Mouse (Mus musculus): Measurements from ENCODE around the gene Sys1.

The Sys1 gene

DNA sequence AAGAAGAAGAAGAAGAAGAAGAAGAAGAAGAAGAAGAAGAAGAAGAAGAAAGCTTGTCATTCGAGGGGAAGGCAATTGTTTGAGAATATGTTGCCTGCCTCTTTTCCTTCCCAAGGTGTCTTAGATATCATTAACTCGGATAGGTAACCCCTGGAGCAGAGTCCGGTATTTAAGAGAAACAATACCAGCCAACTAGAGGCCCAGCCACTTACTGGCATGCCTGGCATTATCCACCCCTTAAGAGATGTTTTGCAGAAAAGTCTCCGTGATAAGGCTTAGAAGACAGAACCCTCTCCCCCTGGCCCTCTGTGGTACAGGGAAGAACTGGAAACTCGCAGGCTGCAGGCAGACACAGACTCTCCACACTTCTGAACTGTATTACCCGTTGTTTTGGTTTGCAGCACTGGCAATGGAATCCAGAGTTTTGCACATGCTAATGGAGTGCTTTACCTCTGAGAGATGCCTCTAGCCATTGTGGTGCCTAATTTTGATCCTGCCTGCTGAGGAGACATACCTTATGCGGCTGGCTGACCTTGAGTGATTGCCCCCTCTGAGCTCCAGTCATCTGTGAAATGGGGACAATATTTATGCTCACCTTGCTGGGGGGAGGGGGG is 2.8 kb upstream of the Sys1 start:
- DNase-seq, result peak; percentile 56

DNA sequence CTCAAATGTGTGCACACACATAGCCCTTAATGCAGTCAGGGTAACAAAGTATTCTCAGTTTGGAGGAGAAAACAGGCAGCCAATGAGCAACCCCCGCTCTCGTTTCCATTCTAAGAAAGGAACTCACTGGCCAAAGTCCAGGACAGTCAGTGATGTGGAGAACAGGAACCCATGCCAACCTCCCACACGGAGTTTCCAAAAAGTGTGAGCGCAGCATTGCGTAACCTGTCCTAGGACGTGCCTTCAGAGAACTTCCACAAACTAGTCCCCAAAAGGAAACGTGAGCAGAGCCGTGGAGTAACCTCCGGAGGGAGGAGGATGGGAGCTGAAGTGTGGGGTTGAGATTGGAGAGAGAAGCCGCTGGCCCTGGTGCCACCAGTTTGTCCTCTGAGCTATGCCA is 1.9 kb upstream of the Sys1 start:
- DNase-seq, result peak; percentile 92

GRCm38 (mm10) chr2:164455421-164456190 is 1.2 kb upstream of the Sys1 start:
- peak; percentile 45 for DNase-seq

DNA sequence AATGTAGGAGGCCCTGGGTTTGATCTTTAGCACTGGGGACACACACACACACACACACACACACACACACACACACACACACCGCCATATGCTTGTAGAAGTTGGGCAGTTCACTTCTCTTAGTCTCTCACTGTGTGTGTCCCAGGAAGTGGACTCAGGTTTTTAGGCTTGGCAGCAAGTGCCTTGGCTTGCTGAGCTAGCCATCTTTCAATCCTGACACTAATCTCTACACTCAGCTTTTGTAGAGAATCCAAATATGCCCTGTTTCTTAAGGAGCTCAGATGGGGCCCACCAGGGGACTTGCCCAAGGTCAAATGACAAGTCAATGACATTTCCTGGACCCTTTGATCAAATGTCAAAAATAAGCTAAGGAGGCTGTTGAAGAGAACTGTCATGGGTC is 351 bp upstream of the Sys1 start:
- DNase-seq, result no peak

GRCm38 (mm10) chr2:164457942-164458341 is 1.2 kb downstream of the Sys1 start:
- DNase-seq, result peak; percentile 74

DNA sequence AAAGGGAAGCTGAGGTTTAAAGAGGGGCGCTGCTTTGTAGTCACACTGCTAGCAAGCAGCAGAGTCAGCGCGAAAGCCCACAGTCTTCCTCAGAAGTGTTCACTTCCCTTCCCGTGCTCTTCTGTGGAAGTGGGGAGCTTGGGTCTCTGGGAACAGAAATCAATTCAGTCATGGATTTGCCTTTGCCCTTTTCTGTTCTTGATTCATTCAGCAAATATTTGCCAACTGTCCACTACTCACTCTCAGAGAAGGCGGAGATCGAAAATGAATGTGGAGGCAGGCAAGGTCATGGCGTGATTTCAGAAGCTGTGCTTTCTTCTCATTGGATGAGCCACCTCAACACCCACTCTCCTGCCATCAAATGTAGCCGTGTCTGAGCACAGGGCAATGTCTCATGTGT is 1.8 kb downstream of the Sys1 start:
- DNase-seq, result peak; percentile 39

GRCm38 (mm10) chr2:164460745-164461551 is 4.2 kb downstream of the Sys1 start, which contains the start of gene Gm20458:
TSS of gene Gm20458 (plus strand) at chr2:164460967.
- peak; percentile 95 for DNase-seq

- DNase-seq, result no peak
Measured at GRCm38 (mm10) chr2:164465161-164465560, 8.4 kb downstream of the Sys1 start.

DNA sequence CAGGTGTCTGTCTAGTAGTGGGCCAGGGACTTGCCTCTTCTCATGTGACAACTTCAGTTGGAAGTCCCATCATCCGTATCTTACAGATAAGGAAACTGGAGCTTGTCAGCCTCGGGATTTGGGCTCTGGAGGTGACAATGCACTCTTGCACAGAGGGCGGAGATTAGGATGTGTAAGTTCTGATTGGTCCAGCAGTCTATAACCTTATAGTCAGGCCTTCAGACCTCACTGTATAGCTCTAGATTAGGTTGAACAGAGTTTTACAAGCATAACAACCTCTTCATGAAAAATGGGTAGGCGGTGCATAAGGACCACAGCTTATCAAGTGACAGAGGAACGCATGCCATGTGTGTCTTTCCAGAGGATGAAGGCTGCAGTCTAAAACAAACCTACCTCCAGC is 10.0 kb downstream of the Sys1 start:
- no peak for DNase-seq

DNA sequence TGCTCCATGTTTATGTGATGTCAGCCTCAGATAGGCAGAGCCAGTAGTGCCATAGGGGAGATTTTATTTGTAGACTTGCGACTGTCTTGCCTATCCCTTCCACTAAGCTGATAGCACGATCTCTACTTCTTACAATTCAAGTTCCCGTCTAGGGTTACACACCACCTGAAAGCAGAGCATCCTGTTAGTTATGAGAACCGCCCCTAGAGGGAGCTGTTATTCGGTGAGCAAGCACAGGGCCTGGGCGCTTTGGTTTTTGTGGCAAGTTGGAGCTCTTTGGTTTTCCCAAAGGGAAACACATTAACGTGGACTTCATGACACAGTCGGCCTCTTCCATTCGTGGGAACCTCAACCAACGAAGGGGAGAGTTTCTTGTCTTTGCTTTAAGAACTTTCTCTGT is 13.5 kb downstream of the Sys1 start:
- peak; percentile 63 for DNase-seq

GRCm38 (mm10) chr2:164473624-164474023 is 16.9 kb downstream of the Sys1 start, which contains the start of gene Trp53tg5:
TSS of gene Trp53tg5 (minus strand) at chr2:164473724.
- no peak for DNase-seq

- peak; percentile 68 for DNase-seq
Measured at GRCm38 (mm10) chr2:164485681-164486257, 29.0 kb downstream of the Sys1 start, which contains the start of gene Dbndd2. TSS of gene Dbndd2 (plus strand) at chr2:164486106.

DNA sequence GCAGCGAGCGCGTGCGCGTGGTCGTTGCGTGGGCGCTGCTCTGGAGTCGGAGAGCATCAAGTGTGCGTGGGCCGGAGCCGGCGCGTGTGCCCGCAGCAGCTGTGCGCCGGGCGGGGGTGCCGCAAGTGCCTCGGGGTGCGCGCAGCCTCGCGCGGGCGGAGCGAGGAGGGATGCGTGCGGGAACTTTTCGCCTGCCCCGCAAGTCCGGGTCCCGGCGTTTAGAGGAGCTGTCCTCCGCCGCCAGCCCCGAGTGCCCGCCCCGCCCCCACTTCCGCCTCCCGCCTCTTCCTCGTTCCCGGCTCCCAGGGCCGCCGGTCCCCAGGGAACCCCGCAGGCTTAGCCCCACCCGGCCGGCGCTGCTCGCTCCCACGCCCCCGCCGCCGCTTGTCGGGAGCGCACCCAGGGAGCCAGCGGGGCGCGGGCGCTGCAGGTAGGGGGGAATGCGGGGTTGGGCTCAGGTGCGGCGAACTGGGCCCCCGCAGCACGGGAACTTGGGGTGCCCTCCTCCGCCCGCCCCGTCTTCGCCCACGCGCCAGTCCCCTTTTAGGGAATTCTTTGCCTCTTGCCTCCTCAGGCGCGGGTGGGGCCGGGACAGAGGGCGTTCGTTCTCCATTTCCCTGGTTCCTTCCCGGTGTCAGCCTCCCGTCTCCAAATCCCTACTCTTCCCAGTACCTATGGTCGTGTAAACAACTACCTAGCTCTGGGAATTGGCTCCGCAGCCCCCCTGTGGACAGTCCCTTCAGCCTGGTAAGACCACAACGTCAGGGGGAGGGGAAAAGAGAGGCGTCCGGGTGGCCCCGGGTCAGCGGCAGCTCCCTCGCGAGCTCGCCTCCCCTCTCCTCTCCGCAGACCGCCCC is 29.7 kb downstream of the Sys1 start:
- peak; percentile 72 for DNase-seq

DNA sequence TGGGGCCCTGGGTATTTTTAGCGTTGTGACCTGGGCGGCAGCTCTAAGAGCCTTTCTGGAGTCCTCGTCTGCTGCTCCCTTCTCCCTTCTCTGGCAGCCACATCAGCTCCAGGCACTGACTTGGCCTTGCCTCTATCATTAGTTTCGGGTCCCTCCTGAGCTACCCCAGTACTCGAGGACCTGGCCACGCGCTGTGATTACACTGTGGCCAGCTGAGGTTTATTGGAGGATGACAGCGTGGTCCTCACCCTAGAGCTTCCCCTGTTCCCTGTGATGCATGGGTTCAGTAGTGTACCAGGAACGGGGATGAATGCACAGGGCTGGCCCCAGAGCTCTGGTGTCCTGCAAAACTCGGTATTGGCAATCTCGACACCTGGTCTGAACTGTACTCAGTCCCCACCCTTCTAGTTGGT is 30.4 kb downstream of the Sys1 start:
- DNase-seq, result no peak

DNA sequence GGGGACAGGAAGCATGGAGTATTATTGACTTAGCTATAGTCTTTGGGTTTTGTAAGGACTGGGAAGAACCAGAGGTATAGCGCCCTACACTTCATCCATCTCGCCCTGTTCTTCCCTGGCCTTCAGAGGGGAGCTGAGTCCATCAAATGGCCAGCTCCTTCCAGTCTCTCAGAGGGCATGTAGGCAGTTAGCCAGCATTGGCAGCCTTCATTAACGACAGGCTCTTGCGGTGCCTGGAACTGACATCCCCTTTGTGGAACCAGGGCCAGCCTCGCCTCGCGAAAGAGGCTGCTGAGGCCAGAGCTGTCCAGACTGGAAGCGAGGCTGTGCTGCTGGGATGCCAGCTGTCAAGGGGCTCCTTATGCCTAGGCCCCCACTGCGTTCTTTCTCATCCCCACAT is 31.0 kb downstream of the Sys1 start:
- DNase-seq, result no peak

DNA sequence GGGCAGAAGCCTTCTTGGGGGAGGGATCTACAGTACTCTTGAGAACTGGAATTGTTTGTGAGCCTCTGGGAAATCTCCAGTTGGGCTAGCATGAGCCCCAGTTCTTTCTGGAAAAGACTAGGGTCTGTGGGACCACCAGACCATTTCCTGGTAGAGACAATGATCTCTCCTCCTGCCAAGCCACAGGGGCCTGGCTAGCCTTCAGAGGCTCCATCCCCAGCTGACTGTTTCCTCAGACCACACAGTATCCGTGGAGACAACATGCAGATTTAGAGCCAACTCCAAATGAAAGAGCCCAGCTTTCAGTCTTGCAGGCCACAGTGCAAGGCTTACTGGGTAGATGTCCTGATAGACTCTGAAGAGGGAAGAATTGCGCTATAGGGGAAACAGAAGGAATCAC is 37.4 kb downstream of the Sys1 start:
- no peak for DNase-seq

DNA sequence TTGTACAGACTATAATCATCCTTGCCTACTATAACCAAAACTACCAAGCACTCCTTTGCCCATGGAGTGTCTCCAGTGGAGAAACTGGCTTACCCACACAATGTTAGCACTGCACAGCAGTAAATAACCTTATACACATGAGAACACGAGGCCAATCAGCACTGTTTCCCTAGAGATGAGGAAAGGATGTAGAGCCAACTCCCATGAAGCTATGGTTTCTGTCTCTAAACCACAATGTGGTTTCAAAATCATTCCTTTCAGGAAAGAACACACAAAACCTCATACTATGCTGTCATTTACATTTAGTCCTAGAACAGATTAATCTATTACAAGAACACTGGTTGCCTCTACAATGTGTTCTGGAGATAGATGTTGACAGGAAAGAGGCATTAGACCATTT is 39.6 kb downstream of the Sys1 start:
- DNase-seq, result no peak

- DNase-seq, result peak; percentile 88
Measured at GRCm38 (mm10) chr2:164496847-164497690, 40.3 kb downstream of the Sys1 start, which contains the start of gene Pigt. TSS of gene Pigt (plus strand) at chr2:164497520.

- no peak for DNase-seq
Measured at GRCm38 (mm10) chr2:164497691-164498268, 41.0 kb downstream of the Sys1 start.

DNA sequence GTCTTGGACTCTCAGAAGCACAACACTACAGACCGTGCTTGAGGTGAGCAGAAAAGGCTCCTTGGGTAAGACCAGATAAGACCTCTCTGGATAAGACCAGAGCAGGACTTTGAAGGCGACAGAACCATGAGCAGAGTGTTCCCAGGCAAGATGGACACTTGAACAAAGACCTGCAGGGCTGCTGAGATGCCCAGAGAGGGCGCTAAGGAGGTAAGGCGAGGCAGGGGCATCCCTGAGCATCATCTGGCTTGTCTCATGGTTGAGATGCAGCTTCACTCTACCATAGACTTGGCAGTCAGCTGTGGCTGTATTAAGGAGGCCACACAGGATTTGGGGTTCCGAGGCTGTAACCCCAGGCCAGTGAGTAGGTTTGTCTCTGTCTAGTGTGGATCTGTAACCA is 42.6 kb downstream of the Sys1 start:
- no peak for DNase-seq

DNA sequence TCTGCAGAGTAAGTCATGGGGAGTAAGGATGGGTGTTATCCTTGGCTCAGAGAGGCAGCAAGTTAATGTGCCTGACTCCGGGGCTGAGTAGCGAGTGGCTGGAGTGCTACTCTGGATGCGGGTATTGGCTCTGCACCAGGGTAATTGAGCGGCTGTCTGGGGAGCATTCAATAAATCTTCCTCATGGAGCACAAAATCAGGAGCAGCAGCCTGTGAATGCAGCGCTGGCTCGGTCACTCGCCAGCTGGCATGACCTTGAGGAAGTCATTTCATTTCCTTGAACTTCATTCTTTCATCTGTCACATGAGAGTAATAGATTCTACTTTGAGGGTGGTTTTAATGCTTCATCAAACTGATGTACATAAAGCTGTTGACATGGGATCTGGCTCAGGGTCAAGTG is 43.7 kb downstream of the Sys1 start:
- peak; percentile 54 for DNase-seq
